11 mouse cellular contexts compared by ENCODE assay signal in the genomic region with DNA sequence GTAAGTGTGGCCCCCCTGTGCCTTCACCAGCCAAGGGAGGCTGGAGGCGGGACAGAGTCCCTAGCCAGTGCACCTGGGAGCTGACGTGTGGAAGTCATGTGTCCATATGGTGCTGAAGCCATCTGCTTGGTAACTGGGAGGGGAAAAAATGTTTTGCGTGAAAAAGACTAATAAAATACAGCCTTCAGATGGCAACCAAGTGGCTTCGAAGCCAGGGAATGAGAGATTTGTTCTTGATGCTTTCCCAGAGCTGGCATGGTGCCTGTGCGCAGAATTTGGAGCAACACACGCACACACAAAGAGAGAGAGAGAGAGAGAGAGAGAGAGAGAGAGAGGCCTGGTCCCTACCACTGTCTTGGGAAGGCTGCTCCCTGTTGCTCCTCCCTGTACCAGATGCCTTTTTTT.
A peak's percentile ranks its signal among the peaks of the same experiment; 100 is the strongest.
DNase-seq lines count a peak whose midpoint lies in the region; ATAC-seq lines count a peak whose summit lies in the region.
"Had no signal": no experiment of that assay in that cellular context is flagged by ENCODE, and none has a peak within 500 bp of the region (broad histone marks: within the 10 kb centered on the region; RNA-seq: fewer than 3 reads in every experiment).

No protein-coding gene starts in this region.

- H3K9me3 ChIP-seq in neural tube, embryonic 13.5 days: no peaks in the 10 kb centered on the region
- no peaks in the 10 kb centered on the region for H3K9me3 ChIP-seq in forebrain, embryonic 14.5 days (replicated peaks; ENCODE audit: control insufficient read depth, low read length)
- H3K9me3 ChIP-seq: heart, embryonic 12.5 days; lung, embryonic 15.5 days had no signal

- H3K9ac ChIP-seq in neural tube, embryonic 13.5 days: no peak overlapping the region
- no peak overlapping the region for H3K9ac ChIP-seq in forebrain, embryonic 14.5 days (ENCODE audit: low read length)
- H3K9ac ChIP-seq: heart, embryonic 12.5 days; lung, embryonic 15.5 days had no signal

- no peaks in the 10 kb centered on the region for H3K27me3 ChIP-seq in neural tube, embryonic 13.5 days
- H3K27me3 ChIP-seq in forebrain, embryonic 14.5 days (replicated peaks; ENCODE audit: control insufficient read depth, insufficient read depth, low read length): no peaks in the 10 kb centered on the region
- H3K27me3 ChIP-seq: heart, embryonic 12.5 days; lung, embryonic 15.5 days had no signal

- peaks cover 21% of the 10 kb centered on the region for H3K4me1 ChIP-seq in neural tube, embryonic 13.5 days (replicated peaks)
- H3K4me1 ChIP-seq in forebrain, embryonic 14.5 days (ENCODE audit: control insufficient read depth, insufficient read depth, low read length): peaks cover 8% of the 10 kb centered on the region
- H3K4me1 ChIP-seq: lung, embryonic 15.5 days had no signal

- H3K4me2 ChIP-seq in neural tube, embryonic 13.5 days: no peak overlapping the region
- H3K4me2 ChIP-seq in forebrain, embryonic 14.5 days (ENCODE audit: low read length): no peak overlapping the region
- H3K4me2 ChIP-seq: heart, embryonic 12.5 days; lung, embryonic 15.5 days had no signal

- intact Hi-C loops in left cerebral cortex, postnatal 14 days (cut with DNase I): no loop called here

- ATAC-seq in neural tube, embryonic 13.5 days (ENCODE audit: low read depth): 0 out of 2 replicates have a peak, but pooled peaks have one; percentile 59
- peak; percentile 87 for ATAC-seq in forebrain, embryonic 14.5 days

- peak overlapping the region; percentile 56 for H3K27ac ChIP-seq in neural tube, embryonic 13.5 days (replicated peaks)
- peak overlapping the region; percentile 78 for H3K27ac ChIP-seq in forebrain, embryonic 14.5 days (ENCODE audit: low read depth, low read length)
- H3K27ac ChIP-seq: kidney, postnatal 0 days; lung, embryonic 15.5 days had no signal

- 53% methylated on average over 6 of the region's 6 CpGs for WGBS in neural tube, embryonic 13.5 days
- 50% methylated on average over 6 of the region's 6 CpGs for whole genome bisulfite sequencing in forebrain, embryonic 14.5 days

- H3K4me3 ChIP-seq in neural tube, embryonic 13.5 days: no peak overlapping the region
- H3K4me3 ChIP-seq in forebrain, embryonic 14.5 days (ENCODE audit: low read depth, low read length): no peak overlapping the region
- H3K4me3 ChIP-seq: heart, embryonic 12.5 days; lung, embryonic 15.5 days had no signal

- peaks cover 63% of the 10 kb centered on the region for H3K36me3 ChIP-seq in neural tube, embryonic 13.5 days
- peaks cover 12% of the 10 kb centered on the region; the same call in 1 of the 2 replicates for H3K36me3 ChIP-seq in forebrain, embryonic 14.5 days (ENCODE audit: control insufficient read depth, insufficient read depth, low read length)
- H3K36me3 ChIP-seq: heart, embryonic 12.5 days; lung, embryonic 15.5 days had no signal

- no peak for DNase-seq in neural tube, embryonic 10.5 days (ENCODE audit: extremely low spot score, low spot score)
- peak; percentile 92 for DNase-seq in forebrain, embryonic 14.5 days (ENCODE audit: low spot score)
- peak; percentile 75 to 82 for DNase-seq in left cerebral cortex, postnatal 14 days (ENCODE audit: low spot score in 2 of 2)
- DNase-seq in heart, postnatal 4 days: no peak
- DNase-seq in heart, adult 18-20 months: no peak
- DNase-seq in adrenal gland, adult (ENCODE audit: inconsistent age in 2 of 2, low spot score in 1 of 2): no peak
- DNase-seq: adrenal gland, postnatal 36 days had no signal

Comparison
In these comparisons a context has a peak if more than half of its experiments do, and no peak if none do; other contexts are left out.
1. DNase-seq: peak in forebrain, embryonic 14.5 days (single experiment) and left cerebral cortex, postnatal 14 days (2 of 2); none in neural tube, embryonic 10.5 days (single experiment), heart, postnatal 4 days (single experiment), heart, adult 18-20 months (0 of 2) and adrenal gland, adult (0 of 2).